Mouse (Mus musculus): ENCODE results near the gene Camta2. TPM values are rescaled to one million over a fixed set of nuclear protein-coding genes. Genes with fewer than 3 reads are reported as not detected.

Gene Camta2
- polyA plus RNA-seq, 1 experiment from 2014 or later, result 24.2 TPM

DNA sequence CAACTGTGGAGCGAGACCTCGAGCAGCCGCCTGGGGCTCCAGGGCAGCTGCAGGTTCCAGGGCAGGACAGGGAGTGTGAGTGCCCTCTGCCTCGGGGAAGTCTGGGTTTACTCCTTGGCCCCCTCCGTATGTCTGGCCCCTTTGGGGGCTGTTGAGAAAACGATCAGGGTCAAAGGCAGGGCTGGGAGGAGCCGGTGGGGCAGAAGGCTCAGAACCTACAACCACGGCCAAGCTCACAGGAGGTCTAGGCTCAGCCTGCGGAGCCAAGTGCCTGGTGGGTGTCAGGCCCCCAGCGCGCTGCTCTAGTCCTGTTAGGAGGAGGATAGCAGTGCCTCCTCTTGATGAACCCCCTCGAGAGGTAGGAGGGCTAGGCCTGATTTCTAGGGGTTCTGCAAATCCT lies 6.7 kb downstream of the Camta2 start:
- no peaks in the 10 kb centered on the region for H3K9me3 ChIP-seq (ENCODE audit: control insufficient read depth, low read length)
- peaks cover 78% of the 10 kb centered on the region for H3K36me3 ChIP-seq (replicated peaks; ENCODE audit: control insufficient read depth, insufficient read depth)
- peaks cover 8% of the 10 kb centered on the region; the same call in 1 of the 2 replicates for H3K4me1 ChIP-seq (replicated peaks; ENCODE audit: control insufficient read depth, insufficient read depth, low read length)
- ATAC-seq (ENCODE audit: low FRiP score) (no peak), DNase-seq (ENCODE audit: low spot score) (no peak)
- H3K27me3 ChIP-seq (ENCODE audit: control insufficient read depth, insufficient read depth, low read length), result no peaks in the 10 kb centered on the region
- 0 out of 2 replicates have a peak overlapping the region, but pooled peaks have one; percentile 12 for H3K9ac ChIP-seq
- H3K4me2 ChIP-seq (replicated peaks), result no peak overlapping the region
- H3K27ac ChIP-seq, result no peak overlapping the region
- WGBS, result 73% methylated on average over 12 of the region's 12 CpGs
- no peak overlapping the region for H3K4me3 ChIP-seq (replicated peaks; ENCODE audit: low read length)

DNA sequence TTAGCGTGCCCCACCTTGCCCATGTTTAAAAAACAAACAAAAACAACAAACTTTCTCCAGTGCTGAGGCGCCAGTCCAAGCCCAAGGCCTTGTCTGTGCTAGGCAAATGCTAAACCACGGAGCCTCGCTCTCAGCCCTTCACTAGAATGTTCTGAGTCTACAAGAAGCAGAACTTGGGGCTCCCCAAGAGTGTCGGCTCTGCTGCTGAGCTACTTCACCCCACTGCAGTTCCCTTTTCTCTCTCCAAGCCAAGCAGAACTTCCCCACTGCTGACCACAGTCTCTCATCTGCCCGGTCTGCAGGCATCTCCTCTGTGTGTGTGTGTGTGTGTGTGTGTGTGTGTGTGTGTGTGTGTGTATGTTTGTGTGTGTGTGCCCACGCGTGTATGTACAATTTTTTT lies 8.0 kb downstream of the Camta2 start:
- Histone ChIP-seq H3K4me1 (replicated peaks; ENCODE audit: control insufficient read depth, insufficient read depth, low read length) (peaks cover 8% of the 10 kb centered on the region; the same call in 1 of the 2 replicates), H3K9ac (no peak overlapping the region), H3K27ac (no peak overlapping the region), H3K4me2 (replicated peaks) (no peak overlapping the region), H3K27me3 (ENCODE audit: control insufficient read depth, insufficient read depth, low read length) (no peaks in the 10 kb centered on the region), H3K9me3 (ENCODE audit: control insufficient read depth, low read length) (no peaks in the 10 kb centered on the region), H3K4me3 (replicated peaks; ENCODE audit: low read length) (no peak overlapping the region), H3K36me3 (replicated peaks; ENCODE audit: control insufficient read depth, insufficient read depth) (peaks cover 83% of the 10 kb centered on the region)
- WGBS, result 94% methylated on average over 7 of the region's 8 CpGs
- ATAC-seq (ENCODE audit: low FRiP score) (no peak), DNase-seq (ENCODE audit: low spot score) (no peak)

DNA sequence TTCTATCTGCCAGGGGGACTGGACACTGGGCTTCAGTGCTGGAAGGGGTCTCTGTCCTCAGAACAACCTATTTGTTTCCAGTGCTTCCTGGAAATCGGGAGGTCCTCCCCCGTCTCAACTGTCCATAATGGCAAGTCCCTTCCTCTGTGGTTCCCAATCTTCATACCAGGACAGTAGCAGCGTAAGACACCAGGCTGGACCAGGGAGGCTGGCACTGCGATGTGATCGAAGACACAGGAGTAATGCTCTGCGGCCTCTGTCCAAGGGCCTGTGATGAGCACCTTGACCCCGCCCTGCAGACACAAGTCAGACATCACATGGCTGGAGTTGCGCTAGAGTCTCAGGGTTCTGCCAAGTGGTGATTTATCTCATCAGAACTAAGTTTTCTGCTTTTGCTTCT lies 8.5 kb downstream of the Camta2 start:
- Histone ChIP-seq H3K4me1 (replicated peaks; ENCODE audit: control insufficient read depth, insufficient read depth, low read length) (peaks cover 8% of the 10 kb centered on the region; the same call in 1 of the 2 replicates), H3K9ac (no peak overlapping the region), H3K27ac (no peak overlapping the region), H3K4me2 (replicated peaks) (no peak overlapping the region), H3K27me3 (ENCODE audit: control insufficient read depth, insufficient read depth, low read length) (no peaks in the 10 kb centered on the region), H3K4me3 (replicated peaks; ENCODE audit: low read length) (no peak overlapping the region), H3K36me3 (replicated peaks; ENCODE audit: control insufficient read depth, insufficient read depth) (peaks cover 84% of the 10 kb centered on the region), H3K9me3 (ENCODE audit: control insufficient read depth, low read length) (no peaks in the 10 kb centered on the region)
- DNase-seq (ENCODE audit: low spot score) (no peak), ATAC-seq (ENCODE audit: low FRiP score) (no peak)
- 98% methylated on average over 8 of the region's 8 CpGs for WGBS

DNA sequence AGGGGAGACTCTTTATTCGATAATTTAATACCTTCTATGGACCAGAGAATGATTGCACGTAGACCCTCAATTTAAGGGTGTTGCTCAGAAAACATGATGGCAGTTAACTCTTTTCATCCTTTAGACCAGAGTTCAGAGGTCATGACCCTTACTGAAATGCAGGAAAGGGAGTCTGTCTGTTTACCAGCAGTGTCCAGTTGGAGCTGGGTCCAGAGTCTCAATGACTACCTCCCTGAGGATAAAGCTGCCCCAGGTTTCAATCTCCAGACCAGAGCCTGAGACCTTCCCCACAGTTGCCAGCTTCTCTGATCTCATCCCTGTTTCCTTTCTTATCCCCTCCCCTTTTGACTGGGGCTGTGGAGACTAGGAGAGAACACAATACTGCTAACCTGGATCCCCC lies 9.3 kb downstream of the Camta2 start:
- H3K9me3 ChIP-seq (ENCODE audit: control insufficient read depth, low read length), result no peaks in the 10 kb centered on the region
- no peak overlapping the region for H3K9ac ChIP-seq
- no peak overlapping the region for H3K27ac ChIP-seq
- peaks cover 8% of the 10 kb centered on the region; the same call in 1 of the 2 replicates for H3K4me1 ChIP-seq (replicated peaks; ENCODE audit: control insufficient read depth, insufficient read depth, low read length)
- H3K4me2 ChIP-seq (replicated peaks), result no peak overlapping the region
- H3K36me3 ChIP-seq (replicated peaks; ENCODE audit: control insufficient read depth, insufficient read depth), result peaks cover 82% of the 10 kb centered on the region
- DNase-seq (ENCODE audit: low spot score) (no peak), ATAC-seq (ENCODE audit: low FRiP score) (no peak)
- H3K27me3 ChIP-seq (ENCODE audit: control insufficient read depth, insufficient read depth, low read length), result no peaks in the 10 kb centered on the region
- no peak overlapping the region for H3K4me3 ChIP-seq (replicated peaks; ENCODE audit: low read length)
- 72% methylated on average over 2 of the region's 2 CpGs for WGBS

- H3K27me3 ChIP-seq (ENCODE audit: control insufficient read depth, insufficient read depth, low read length), result no peaks in the 10 kb centered on the region
- no peak overlapping the region for H3K4me2 ChIP-seq (replicated peaks)
- no peak for ATAC-seq (ENCODE audit: low FRiP score)
- no peak overlapping the region for H3K27ac ChIP-seq
- peaks cover 82% of the 10 kb centered on the region for H3K36me3 ChIP-seq (replicated peaks; ENCODE audit: control insufficient read depth, insufficient read depth)
- H3K4me1 ChIP-seq (replicated peaks; ENCODE audit: control insufficient read depth, insufficient read depth, low read length), result peaks cover 8% of the 10 kb centered on the region; the same call in 1 of the 2 replicates
- H3K9ac ChIP-seq, result no peak overlapping the region
- WGBS, result 83% methylated on average over 9 of the region's 9 CpGs
- H3K9me3 ChIP-seq (ENCODE audit: control insufficient read depth, low read length), result no peaks in the 10 kb centered on the region
- DNase-seq (ENCODE audit: low spot score), result no peak
- H3K4me3 ChIP-seq (replicated peaks; ENCODE audit: low read length), result no peak overlapping the region
These were observed 9.8 kb downstream of the Camta2 start for GRCm38 (mm10) chr11:70678092-70678491.

- H3K27me3 ChIP-seq (ENCODE audit: control insufficient read depth, insufficient read depth, low read length), result no peaks in the 10 kb centered on the region
- H3K9ac ChIP-seq, result no peak overlapping the region
- ATAC-seq (ENCODE audit: low FRiP score), result no peak
These were observed 13.4 kb downstream of the Camta2 start for GRCm38 (mm10) chr11:70674501-70674900.

GRCm38 (mm10) chr11:70674014-70674413 lies 13.9 kb downstream of the Camta2 start:
- 51% methylated on average over 6 of the region's 6 CpGs for WGBS
- Histone ChIP-seq H3K4me2 (replicated peaks) (no peak overlapping the region), H3K4me3 (replicated peaks; ENCODE audit: low read length) (no peak overlapping the region), H3K36me3 (replicated peaks; ENCODE audit: control insufficient read depth, insufficient read depth) (peaks cover 69% of the 10 kb centered on the region), H3K9ac (no peak overlapping the region), H3K4me1 (replicated peaks; ENCODE audit: control insufficient read depth, insufficient read depth, low read length) (peaks cover 14% of the 10 kb centered on the region), H3K9me3 (ENCODE audit: control insufficient read depth, low read length) (no peaks in the 10 kb centered on the region), H3K27me3 (ENCODE audit: control insufficient read depth, insufficient read depth, low read length) (no peaks in the 10 kb centered on the region), H3K27ac (no peak overlapping the region)
- no peak for DNase-seq (ENCODE audit: low spot score)
- ATAC-seq (ENCODE audit: low FRiP score), result no peak

More at GRCm38 (mm10) chr11:70674501-70674900, 13.4 kb downstream of the Camta2 start:
- DNase-seq (ENCODE audit: low spot score), result no peak
- Histone ChIP-seq H3K4me3 (replicated peaks; ENCODE audit: low read length) (no peak overlapping the region), H3K36me3 (replicated peaks; ENCODE audit: control insufficient read depth, insufficient read depth) (peaks cover 74% of the 10 kb centered on the region), H3K4me1 (replicated peaks; ENCODE audit: control insufficient read depth, insufficient read depth, low read length) (peaks cover 14% of the 10 kb centered on the region), H3K9me3 (ENCODE audit: control insufficient read depth, low read length) (no peaks in the 10 kb centered on the region), H3K27ac (no peak overlapping the region), H3K4me2 (replicated peaks) (no peak overlapping the region)
- 71% methylated on average over 11 of the region's 11 CpGs for WGBS

GRCm38 (mm10) chr11:70671333-70672047 lies 16.4 kb downstream of the Camta2 start:
- no peak overlapping the region for H3K27ac ChIP-seq
- DNase-seq (ENCODE audit: low spot score), result no peak
- peak overlapping the region; percentile 71; the same call in 1 of the 2 replicates for H3K4me3 ChIP-seq (replicated peaks; ENCODE audit: low read length)
- H3K27me3 ChIP-seq (ENCODE audit: control insufficient read depth, insufficient read depth, low read length), result no peaks in the 10 kb centered on the region
- no peak overlapping the region for H3K4me2 ChIP-seq (replicated peaks)
- peak overlapping the region; percentile 85; the same call in 1 of the 2 replicates for H3K9ac ChIP-seq
- peaks cover 22% of the 10 kb centered on the region for H3K4me1 ChIP-seq (replicated peaks; ENCODE audit: control insufficient read depth, insufficient read depth, low read length)
- 82% methylated on average over 16 of the region's 16 CpGs for WGBS
- H3K9me3 ChIP-seq (ENCODE audit: control insufficient read depth, low read length), result no peaks in the 10 kb centered on the region
- peaks cover 50% of the 10 kb centered on the region for H3K36me3 ChIP-seq (replicated peaks; ENCODE audit: control insufficient read depth, insufficient read depth)
- no peak for ATAC-seq (ENCODE audit: low FRiP score)

GRCm38 (mm10) chr11:70670483-70670882 lies 17.4 kb downstream of the Camta2 start:
- peaks cover 22% of the 10 kb centered on the region for H3K4me1 ChIP-seq (replicated peaks; ENCODE audit: control insufficient read depth, insufficient read depth, low read length)
- no peaks in the 10 kb centered on the region for H3K27me3 ChIP-seq (ENCODE audit: control insufficient read depth, insufficient read depth, low read length)
- DNase-seq (ENCODE audit: low spot score) (no peak), ATAC-seq (ENCODE audit: low FRiP score) (no peak)
- peaks cover 45% of the 10 kb centered on the region; the same call in 1 of the 2 replicates for H3K36me3 ChIP-seq (replicated peaks; ENCODE audit: control insufficient read depth, insufficient read depth)
- H3K9ac ChIP-seq, result peak overlapping the region; percentile 85
- 43% methylated on average over 14 of the region's 14 CpGs for WGBS
- no peaks in the 10 kb centered on the region for H3K9me3 ChIP-seq (ENCODE audit: control insufficient read depth, low read length)
- peak overlapping the region; percentile 71 for H3K4me3 ChIP-seq (replicated peaks; ENCODE audit: low read length)
- peak overlapping the region; percentile 81 for H3K4me2 ChIP-seq (replicated peaks)
- peak overlapping the region; percentile 98 for H3K27ac ChIP-seq

All from hindbrain, embryonic 14.5 days (tissue).